Mouse (Mus musculus): ENCODE measurements at regions not wholly inside any gene's neighbourhood (a gene's known extent, or its start where the extent isn't known, plus 50 kb on each side); places are given as distances from the start of the nearest gene placed in this dataset.

GRCm38 (mm10) chrX:69100216-69100615 lies 207.4 kb upstream of the Gm6812 start:
- peak; percentile 6 for DNase-seq (ENCODE audit: low spot score)
